Mouse (Mus musculus) testis, adult 2 months (tissue): Measurements from ENCODE around the gene Pcgf1.

Source experiments
- CTCF ChIP-seq: fragments of 200-500 bp; IDR thresholded peaks from 2 replicates; pipeline ENCODE4 v1.5.1; 2012; ENCODE audit warnings: low read depth, mild to moderate bottlenecking, inconsistent platforms, low read length, moderate library complexity; ENCODE audit not compliant: control insufficient read depth, insufficient read depth, insufficient replicate concordance
- POLR2A ChIP-seq: fragments of 200-500 bp; IDR thresholded peaks from 2 replicates; pipeline ENCODE4 v1.6.1; 2012; ENCODE audit warnings: low read depth, mild to moderate bottlenecking, inconsistent platforms, low read length, moderate library complexity; ENCODE audit not compliant: control insufficient read depth

- peak; percentile 30; the same call in 1 of the 2 replicates for TF ChIP-seq POLR2A
- TF ChIP-seq CTCF, result no peak
Observed at GRCm38 (mm10) chr6:83118369-83118768, 40.7 kb downstream of the Pcgf1 start.
